Mouse (Mus musculus): ENCODE data around the gene Rgs7. TPM values are rescaled to one million over a fixed set of nuclear protein-coding genes. Genes with fewer than 3 reads are reported as not detected.

Rgs7 gene
- polyA plus RNA-seq, 2 experiments = not detected

DNA sequence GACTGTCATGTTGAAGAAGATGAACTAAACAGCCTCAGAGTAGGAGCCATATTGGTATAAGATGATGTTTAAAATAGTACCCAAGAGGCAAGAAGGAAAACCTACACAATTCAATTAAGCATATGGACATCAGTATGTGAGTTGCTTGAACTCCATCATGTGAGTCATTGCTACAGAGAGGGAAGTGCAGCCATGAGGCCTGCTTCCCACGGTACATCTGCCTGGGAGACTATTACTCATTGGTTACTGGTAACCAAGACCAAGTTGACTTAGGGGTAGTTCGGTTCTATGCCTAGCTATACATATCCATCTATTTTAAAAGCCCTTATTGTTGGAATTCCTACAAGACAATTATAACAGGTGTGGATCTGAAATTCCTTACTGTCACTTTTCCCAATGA, 29.9 kb downstream of the Rgs7 start:
- TF ChIP-seq CTCF (IDR thresholded peaks at IDR 0.05; ENCODE audit: low read depth) (no peak), EP300 (IDR thresholded peaks at IDR 0.05; ENCODE audit: low read depth) (no peak)
- no peak for DNase-seq (ENCODE audit: low read depth in 3 of 3, low spot score in 3 of 3)
- H3K27me3 ChIP-seq (ENCODE audit: control insufficient read depth, insufficient read depth, low read length) = no peaks in the 10 kb centered on the region
- no peak overlapping the region for H3K27ac ChIP-seq
- no peak overlapping the region for H3K9ac ChIP-seq (replicated peaks)
- H3K9me3 ChIP-seq (ENCODE audit: control insufficient read depth, low read length) = no peaks in the 10 kb centered on the region
- no peak overlapping the region for H3K4me3 ChIP-seq (ENCODE audit: insufficient read depth in 1 of 2, low read depth in 2 of 2, low read length in 2 of 2)
- 61% methylated on average over 2 of the region's 2 CpGs for WGBS (ENCODE audit: insufficient replicate concordance)
- H3K4me1 ChIP-seq (replicated peaks; ENCODE audit: control insufficient read depth in 2 of 2, insufficient read depth in 2 of 2, low read length in 1 of 2) = no peaks in the 10 kb centered on the region
- H3K4me2 ChIP-seq (ENCODE audit: low read depth) = no peak overlapping the region
- ATAC-seq (ENCODE audit: insufficient read depth) = no peak
- H3K36me3 ChIP-seq (replicated peaks; ENCODE audit: control insufficient read depth, insufficient read depth, low read depth) = no peaks in the 10 kb centered on the region

GRCm38 (mm10) chr1:175454041-175454636, 38.2 kb downstream of the Rgs7 start:
- H3K27me3 ChIP-seq (ENCODE audit: control insufficient read depth, insufficient read depth, low read length) = no peaks in the 10 kb centered on the region
- DNase-seq (ENCODE audit: low read depth in 3 of 3, low spot score in 3 of 3) = no peak
- no peaks in the 10 kb centered on the region for H3K9me3 ChIP-seq (ENCODE audit: control insufficient read depth, low read length)
- no peak overlapping the region for H3K4me3 ChIP-seq (ENCODE audit: insufficient read depth in 1 of 2, low read depth in 2 of 2, low read length in 2 of 2)
- no peaks in the 10 kb centered on the region for H3K4me1 ChIP-seq (replicated peaks; ENCODE audit: control insufficient read depth in 2 of 2, insufficient read depth in 2 of 2, low read length in 1 of 2)
- no peak overlapping the region for H3K27ac ChIP-seq
- 59% methylated on average over 6 of the region's 6 CpGs for WGBS (ENCODE audit: insufficient replicate concordance)
- ATAC-seq (ENCODE audit: insufficient read depth) = no peak
- H3K36me3 ChIP-seq (replicated peaks; ENCODE audit: control insufficient read depth, insufficient read depth, low read depth) = no peaks in the 10 kb centered on the region
- TF ChIP-seq CTCF (IDR thresholded peaks at IDR 0.05; ENCODE audit: low read depth) (no peak), EP300 (IDR thresholded peaks at IDR 0.05; ENCODE audit: low read depth) (no peak)
- no peak overlapping the region for H3K4me2 ChIP-seq (ENCODE audit: low read depth)
- H3K9ac ChIP-seq (replicated peaks) = no peak overlapping the region

DNA sequence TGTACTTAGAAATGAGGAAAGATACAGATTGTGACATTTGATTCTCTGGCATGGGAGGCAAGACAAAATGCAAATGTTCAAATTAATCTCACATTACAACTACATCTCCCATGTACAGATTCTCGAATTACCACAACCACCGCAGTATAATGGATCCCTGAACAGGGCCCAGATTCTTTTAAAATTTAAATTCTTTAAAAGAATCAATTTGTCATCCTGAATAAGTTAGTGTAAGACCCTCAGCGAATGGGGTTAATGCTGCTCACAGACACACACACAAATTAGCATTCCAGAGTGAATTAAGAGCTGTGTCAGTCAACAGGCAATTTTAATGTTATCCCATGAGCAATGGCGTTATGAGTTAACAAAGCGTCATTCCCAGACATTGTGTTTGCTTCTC, 44.3 kb downstream of the Rgs7 start:
- Histone ChIP-seq H3K4me3 (ENCODE audit: insufficient read depth in 1 of 2, low read depth in 2 of 2, low read length in 2 of 2) (no peak overlapping the region), H3K4me2 (ENCODE audit: low read depth) (no peak overlapping the region), H3K4me1 (replicated peaks; ENCODE audit: control insufficient read depth in 2 of 2, insufficient read depth in 2 of 2, low read length in 1 of 2) (no peaks in the 10 kb centered on the region), H3K36me3 (replicated peaks; ENCODE audit: control insufficient read depth, insufficient read depth, low read depth) (no peaks in the 10 kb centered on the region), H3K27me3 (ENCODE audit: control insufficient read depth, insufficient read depth, low read length) (no peaks in the 10 kb centered on the region), H3K9ac (replicated peaks) (no peak overlapping the region), H3K9me3 (ENCODE audit: control insufficient read depth, low read length) (no peaks in the 10 kb centered on the region), H3K27ac (no peak overlapping the region)
- ATAC-seq (ENCODE audit: insufficient read depth) = no peak
- WGBS (ENCODE audit: insufficient replicate concordance) = 69% methylated on average over 5 of the region's 5 CpGs
- no peak for TF ChIP-seq EP300 (IDR thresholded peaks at IDR 0.05; ENCODE audit: low read depth)
- TF ChIP-seq CTCF (IDR thresholded peaks at IDR 0.05; ENCODE audit: low read depth) = no peak
- no peak for DNase-seq (ENCODE audit: low read depth in 3 of 3, low spot score in 3 of 3)

GRCm38 (mm10) chr1:175442939-175443338, 49.4 kb downstream of the Rgs7 start:
- no peak overlapping the region for H3K9ac ChIP-seq (replicated peaks)
- DNase-seq (ENCODE audit: low read depth in 3 of 3, low spot score in 3 of 3) (no peak), ATAC-seq (ENCODE audit: insufficient read depth) (no peak)
- no peaks in the 10 kb centered on the region for H3K4me1 ChIP-seq (replicated peaks; ENCODE audit: control insufficient read depth in 2 of 2, insufficient read depth in 2 of 2, low read length in 1 of 2)
- H3K9me3 ChIP-seq (ENCODE audit: control insufficient read depth, low read length) = no peaks in the 10 kb centered on the region
- H3K27ac ChIP-seq = no peak overlapping the region
- H3K4me2 ChIP-seq (ENCODE audit: low read depth) = no peak overlapping the region
- H3K4me3 ChIP-seq (ENCODE audit: insufficient read depth in 1 of 2, low read depth in 2 of 2, low read length in 2 of 2) = no peak overlapping the region
- 50% methylated on average over 1 of the region's 1 CpGs for WGBS (ENCODE audit: insufficient replicate concordance)
- no peaks in the 10 kb centered on the region for H3K27me3 ChIP-seq (ENCODE audit: control insufficient read depth, insufficient read depth, low read length)
- H3K36me3 ChIP-seq (replicated peaks; ENCODE audit: control insufficient read depth, insufficient read depth, low read depth) = no peaks in the 10 kb centered on the region
- TF ChIP-seq EP300 (IDR thresholded peaks at IDR 0.05; ENCODE audit: low read depth) (no peak), CTCF (IDR thresholded peaks at IDR 0.05; ENCODE audit: low read depth) (no peak)

DNA sequence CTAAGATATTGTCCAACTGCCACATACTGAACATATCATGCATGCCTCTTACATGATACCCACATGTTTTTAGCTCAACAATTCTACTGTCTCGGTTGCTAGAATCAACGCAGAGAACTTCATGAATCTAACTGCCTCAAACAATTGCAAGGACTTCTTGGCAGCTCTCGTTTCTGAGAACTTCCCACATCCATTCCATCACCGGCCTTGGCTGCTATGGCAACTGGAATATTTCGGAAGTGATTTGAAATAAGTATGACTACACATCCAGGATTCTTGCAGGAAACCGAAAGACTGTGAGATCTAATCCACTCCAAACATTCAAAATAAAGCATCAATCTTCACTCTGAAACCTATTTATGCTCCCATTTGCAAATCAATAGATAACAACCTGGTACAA, 50.3 kb downstream of the Rgs7 start:
- DNase-seq (ENCODE audit: low read depth in 3 of 3, low spot score in 3 of 3) (no peak), ATAC-seq (ENCODE audit: insufficient read depth) (no peak)
- Histone ChIP-seq H3K9me3 (ENCODE audit: control insufficient read depth, low read length) (no peaks in the 10 kb centered on the region), H3K4me2 (ENCODE audit: low read depth) (no peak overlapping the region), H3K4me1 (replicated peaks; ENCODE audit: control insufficient read depth in 2 of 2, insufficient read depth in 2 of 2, low read length in 1 of 2) (no peaks in the 10 kb centered on the region), H3K27me3 (ENCODE audit: control insufficient read depth, insufficient read depth, low read length) (no peaks in the 10 kb centered on the region), H3K4me3 (ENCODE audit: insufficient read depth in 1 of 2, low read depth in 2 of 2, low read length in 2 of 2) (no peak overlapping the region), H3K27ac (no peak overlapping the region), H3K9ac (replicated peaks) (no peak overlapping the region), H3K36me3 (replicated peaks; ENCODE audit: control insufficient read depth, insufficient read depth, low read depth) (no peaks in the 10 kb centered on the region)
- 66% methylated on average over 6 of the region's 6 CpGs for WGBS (ENCODE audit: insufficient replicate concordance)
- TF ChIP-seq CTCF (IDR thresholded peaks at IDR 0.05; ENCODE audit: low read depth) (no peak), EP300 (IDR thresholded peaks at IDR 0.05; ENCODE audit: low read depth) (no peak)

All from liver, embryonic 14.5 days (tissue).